Mouse (Mus musculus): Measurements from ENCODE around the gene Csrp1.

Gene Csrp1

DNA sequence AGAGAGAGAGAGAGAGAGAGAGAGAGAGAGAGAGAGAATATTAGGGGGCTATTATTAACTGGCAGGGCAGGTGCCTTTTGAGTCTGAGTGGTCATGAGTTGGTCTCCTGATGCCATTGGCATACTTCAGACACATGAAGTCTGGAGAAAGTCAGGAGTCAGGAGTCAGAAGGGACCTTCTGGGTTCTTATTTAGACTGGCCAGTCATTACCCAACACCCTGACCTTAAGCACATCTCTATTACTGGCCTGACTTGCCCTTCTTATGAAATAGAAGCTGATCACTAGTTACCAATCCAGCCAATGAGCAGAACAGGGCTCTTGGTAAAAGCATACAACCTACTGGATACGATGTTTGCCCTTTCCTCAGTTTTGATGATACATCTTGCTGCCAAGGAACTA lies 57.2 kb downstream of the Csrp1 start:
- DNase-seq: no peak

DNA sequence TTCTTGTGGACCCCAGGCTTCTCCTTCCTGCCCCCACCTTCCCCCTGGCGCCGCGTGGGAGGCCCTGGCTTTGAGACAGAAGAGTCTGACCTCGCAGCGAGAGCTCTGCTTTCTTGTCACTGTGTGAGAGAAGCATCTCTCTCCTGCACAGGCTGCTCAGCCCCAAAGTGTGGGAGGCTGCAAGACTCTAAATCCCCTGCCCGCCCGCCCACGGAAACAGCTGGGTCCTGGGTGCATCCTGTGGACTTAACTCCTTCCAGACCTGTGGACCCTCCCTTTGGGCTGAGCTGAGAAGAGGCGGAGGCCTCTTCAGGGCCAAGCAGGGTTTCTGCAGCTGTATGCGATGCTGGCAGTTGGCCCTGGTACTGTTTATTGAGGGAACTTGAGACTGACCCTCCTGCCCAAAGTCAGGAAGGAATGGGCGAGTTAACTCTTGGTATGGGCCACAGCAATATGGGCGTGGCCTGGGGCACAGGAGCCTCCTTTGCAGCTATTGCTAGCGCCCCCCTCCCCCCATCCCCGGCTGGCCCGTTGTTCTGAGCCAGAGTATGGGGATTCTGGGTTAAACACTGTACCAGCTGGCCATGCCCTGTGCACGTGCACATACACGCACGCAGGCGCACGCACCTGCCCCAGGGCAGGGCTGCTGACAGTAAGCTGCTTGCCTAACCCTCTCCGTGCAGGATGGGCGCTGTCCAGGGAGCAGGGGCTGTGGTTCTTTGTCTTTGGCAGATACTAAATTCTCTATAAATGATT lies 59.1 kb downstream of the Csrp1 start, which contains the start of gene Tnni1:
Gene Tnni1 (plus strand): TSS at position 655 of the 756 bp plus-strand sequence.
- peak; percentile 59 for DNase-seq

DNA sequence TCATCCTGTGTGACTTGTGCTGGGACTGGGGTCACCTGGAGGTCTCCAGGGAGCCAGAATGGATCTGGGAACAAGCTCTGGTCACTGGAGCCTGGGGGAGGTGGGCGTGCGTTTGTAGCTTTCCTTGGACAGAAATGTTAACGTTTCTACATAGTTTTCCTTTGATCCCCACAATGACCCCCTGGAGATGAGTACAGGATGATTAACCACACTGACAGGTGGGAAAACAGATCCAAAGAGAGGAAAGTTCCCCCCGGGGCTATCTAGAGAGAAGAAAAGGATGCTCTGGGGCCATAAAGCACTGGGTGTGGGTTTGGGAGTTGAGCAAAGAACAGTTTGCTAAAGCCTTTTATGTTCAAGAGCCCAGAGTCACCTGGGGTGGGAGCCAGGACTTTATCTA lies 60.8 kb downstream of the Csrp1 start:
- no peak for DNase-seq

DNA sequence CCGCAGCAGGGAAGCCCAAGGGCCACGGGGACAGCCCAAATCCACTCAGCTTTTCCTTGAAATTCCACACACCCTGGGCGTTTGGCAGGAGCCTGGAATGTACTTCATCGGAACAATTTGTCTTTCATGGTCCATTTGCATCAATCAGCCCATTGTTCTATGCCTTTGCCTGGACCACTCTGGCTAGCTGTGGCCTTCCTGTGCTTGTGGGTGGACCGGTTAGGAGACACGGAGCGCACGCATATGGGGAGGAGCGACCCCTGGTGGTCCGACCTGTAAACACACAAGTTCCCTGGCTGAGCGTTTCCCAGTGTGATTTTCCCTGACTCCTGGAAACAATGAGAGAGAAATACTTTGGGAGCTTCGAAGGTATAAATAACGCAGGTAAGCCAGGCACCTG lies 61.4 kb downstream of the Csrp1 start:
- peak; percentile 68 for DNase-seq

DNA sequence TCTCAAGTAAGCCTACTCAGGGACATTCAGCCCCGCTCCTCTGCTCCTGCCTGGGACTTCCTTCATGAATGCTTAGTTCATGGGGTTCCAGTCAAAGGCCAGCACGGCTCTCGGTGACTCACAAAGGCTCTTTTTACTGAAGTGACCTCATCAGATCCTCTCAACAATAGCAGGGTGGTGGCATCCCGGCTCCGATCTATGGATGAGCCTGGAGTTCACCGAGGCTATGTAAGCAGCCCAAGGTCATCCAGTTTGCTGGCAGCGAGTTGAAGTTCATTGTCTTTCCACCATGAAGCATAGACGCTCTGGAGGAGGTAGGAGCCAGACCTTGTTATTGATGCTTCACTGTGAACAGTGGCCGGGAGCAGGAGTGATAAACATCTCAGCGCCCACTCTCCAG lies 63.0 kb downstream of the Csrp1 start:
- no peak for DNase-seq

DNA sequence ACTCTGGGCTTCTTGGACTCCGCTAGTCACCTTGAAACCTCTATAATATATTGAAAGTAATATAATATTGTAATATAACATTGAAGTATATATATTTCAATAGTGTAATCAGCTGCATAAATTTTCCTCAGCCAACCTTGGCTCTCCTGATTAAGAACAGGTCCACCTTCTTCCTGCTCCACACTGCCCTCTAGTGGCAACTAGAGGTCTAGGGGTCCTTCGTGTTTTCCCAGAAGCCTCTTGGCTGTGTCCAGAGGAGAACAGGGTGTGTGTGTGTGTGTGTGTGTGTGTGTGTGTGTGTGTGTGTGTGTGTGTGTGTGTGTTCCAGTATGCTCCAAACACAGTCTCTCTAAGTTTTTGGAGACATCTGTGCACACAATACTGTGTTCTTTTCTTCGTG lies 67.9 kb downstream of the Csrp1 start:
- peak; percentile 86 for DNase-seq

DNA sequence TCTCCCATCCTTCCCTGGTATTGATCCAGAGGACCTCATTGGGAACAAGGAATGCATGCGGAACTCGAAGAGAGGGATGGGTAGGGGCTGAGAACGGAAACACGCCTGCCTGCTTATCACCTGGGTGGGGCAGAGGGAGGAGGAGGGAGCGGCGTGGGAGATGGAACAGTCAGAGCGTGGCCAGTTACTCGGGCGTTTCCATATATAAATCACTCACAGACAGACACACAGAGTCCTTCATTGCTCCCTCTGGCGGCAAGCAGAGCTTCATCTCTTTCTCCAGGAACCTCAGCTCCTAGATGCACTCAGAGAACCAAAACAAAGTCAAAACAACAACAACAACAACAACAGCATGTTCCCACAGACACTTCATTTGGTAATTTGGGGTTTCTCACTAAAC lies 68.8 kb downstream of the Csrp1 start:
- DNase-seq: peak; percentile 65

DNA sequence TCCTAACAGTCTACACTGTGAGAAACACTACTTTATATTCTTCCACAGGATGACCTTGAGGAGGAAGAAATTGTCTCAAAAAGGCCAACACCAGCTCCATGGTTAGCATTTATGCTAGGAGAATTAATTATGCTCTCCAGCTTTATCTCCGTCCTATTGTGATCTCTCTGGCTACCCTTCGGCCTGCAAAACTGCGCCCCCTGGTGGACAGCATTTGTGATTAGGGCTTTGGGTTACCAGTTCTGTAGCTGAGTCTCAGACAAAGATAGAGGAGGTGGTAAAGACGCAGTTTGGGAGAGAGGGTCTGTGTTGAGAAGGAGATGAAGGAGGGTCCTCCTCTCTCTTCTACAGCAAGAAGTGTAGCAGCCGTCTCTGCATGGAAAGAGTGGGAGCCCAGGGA lies 70.0 kb downstream of the Csrp1 start:
- peak; percentile 82 for DNase-seq

DNA sequence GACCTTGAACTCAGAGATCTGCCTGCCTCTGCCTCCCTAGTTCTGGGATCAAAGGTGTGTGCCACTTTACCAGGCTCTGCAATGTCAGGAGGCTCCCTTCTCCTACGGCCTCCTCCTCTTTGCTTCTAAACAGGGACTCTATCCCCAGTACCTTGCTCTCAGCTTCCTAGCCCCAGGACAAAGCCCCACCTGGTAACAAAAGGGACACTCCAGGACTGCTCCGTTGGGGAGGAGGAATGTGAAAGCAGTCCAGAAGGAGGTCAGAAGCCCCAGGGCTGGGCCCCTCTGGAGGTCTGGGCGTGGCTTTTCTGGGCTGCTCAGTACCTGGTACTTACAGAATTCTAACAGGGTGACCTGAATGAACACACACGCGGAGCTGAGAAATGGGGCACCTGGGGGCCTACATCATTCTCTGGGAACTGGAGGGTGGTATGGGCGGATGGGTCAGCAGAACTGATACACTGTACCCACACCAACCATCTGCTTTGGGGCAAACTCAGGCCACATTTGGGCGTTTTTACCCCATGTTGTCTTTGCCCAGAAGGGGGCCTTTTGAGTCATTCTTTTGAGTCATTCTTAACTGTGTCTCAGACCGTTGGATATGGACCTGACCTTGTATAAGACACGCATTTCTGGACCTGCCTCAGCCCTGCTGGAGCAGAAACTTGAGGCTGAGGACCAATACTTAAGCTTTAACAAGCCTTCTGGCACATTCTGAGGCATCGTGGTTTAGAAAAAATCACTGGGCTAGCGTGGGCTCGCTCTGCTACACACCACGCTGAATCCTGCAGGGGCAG lies 72.5 kb downstream of the Csrp1 start:
- DNase-seq: no peak

DNA sequence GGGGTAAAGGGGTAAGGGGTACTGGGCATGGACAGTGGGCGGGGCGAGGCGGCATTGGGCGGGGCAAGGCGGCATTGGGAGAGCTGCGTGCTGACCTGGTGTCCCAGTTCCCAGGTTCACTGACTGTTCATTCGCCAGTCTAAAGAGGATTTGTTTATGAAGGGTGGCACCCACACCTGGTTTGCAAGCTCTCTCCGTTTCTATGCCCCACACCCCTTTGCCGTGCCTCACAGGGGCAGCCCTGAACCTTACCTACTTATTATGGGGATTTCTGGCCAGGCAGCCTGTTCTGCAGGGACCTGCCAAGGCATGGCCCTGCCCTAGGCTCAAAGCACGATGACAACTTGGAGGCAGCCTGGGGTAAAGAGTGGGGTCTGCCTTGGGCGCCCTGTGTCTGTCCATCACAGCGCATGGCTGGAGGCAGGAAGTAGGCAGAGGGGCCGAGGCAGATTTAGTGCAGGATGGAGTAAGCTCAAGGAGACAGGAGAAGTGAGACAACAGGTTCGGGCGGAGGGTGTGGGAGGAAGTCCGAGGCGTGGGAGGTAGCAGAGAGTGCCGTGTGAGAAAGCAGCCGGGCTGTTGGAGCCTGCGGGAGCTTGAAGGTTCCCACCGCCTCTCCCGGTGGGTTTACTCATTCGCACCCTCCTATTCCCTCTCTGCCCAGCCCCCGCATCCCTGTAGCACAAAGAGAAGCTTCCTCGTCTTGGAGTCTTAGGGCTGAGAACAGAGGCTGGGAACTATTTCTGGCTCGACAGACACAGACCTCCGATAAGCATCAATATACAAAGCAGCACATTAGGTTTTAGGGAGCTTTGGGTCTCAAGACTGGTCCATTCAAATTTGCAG lies 73.7 kb downstream of the Csrp1 start:
- peak; percentile 39 for DNase-seq

DNA sequence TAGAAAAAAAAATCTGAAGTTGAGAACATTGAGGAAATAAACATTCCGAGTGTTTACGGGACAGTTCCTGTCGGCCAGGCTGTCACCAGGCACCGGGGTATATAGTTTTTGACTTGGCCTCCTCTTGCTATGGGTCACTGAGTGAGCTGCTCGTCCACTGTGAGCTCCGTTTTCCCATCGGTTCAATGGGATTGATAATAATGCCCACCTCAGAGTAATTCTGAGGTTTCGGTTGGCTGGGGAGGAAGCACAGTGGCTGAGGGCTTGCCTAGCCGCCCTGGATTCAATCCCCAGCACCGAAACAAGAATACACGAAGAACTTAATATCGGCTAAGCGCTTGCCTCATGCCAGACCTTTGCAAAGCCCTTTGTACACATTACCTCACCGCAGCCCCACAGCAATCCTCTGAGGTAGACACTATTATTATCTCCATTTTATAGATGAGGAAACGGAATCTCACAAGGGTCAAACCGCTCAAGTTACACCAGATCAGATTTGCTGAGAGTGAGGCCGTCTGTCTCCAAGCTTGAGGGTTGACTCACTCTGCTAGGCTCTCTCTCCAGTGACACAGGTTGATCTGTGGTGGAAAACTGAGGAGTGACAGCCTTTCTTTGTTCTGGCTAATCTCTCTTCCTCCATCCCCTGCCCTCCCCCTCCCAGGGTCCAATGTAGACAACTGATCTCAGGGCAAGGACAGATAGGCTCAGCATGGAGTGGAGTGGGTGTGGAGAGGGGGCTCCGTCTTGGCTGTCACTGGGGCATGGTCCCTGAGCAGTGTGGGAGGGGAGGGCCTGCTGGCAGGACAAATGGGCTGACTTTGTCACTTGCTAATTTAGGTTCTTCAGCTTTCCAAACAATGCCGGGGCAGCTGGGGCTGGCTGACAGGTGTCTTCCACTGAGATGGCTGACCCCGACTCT lies 74.6 kb downstream of the Csrp1 start:
- DNase-seq: no peak

DNA sequence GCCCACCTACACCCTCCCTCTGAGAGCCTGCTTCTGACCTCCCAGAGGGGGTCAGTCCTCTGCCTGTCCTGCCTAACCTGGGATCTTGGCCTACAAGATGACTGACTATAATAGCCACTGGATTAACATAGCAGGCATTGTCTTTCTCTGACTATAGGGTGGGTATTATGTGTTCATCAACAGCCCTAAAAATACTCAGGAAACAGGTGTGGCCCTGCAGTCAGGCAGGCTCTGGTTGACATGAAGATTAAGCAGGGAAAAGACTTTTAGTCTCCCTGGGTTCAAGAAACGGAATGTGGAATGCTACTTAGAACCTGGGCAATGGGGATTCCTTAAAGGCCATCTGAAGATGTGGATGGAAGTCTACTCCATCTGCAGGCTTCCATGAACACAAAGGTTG lies 78.6 kb downstream of the Csrp1 start:
- DNase-seq: no peak

DNA sequence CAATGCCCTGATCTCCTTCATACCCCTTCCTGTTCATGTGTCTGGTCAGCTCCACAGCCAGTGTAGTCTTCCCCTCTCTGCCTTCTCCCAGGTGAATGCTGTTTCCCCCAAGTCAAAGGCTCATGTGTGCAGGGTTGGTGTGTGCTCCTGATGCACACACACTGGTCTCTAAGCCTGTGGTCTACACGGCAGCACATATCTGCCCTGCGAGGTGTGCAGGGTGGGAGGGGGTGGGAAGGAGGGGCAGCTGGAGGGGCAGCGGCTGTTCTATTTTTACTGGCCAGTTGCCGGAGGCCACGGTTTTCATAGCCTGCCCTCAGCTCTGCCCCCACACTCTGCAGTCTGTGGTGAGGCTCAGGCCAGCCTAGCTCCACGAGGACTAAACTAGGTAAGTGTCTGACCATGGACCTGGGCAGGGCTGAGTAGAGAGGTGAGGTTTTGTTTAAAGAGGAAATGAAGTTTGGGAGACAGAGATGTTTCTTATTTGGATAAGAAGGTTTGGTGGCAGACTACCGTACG lies 79.3 kb downstream of the Csrp1 start:
- DNase-seq: no peak

DNA sequence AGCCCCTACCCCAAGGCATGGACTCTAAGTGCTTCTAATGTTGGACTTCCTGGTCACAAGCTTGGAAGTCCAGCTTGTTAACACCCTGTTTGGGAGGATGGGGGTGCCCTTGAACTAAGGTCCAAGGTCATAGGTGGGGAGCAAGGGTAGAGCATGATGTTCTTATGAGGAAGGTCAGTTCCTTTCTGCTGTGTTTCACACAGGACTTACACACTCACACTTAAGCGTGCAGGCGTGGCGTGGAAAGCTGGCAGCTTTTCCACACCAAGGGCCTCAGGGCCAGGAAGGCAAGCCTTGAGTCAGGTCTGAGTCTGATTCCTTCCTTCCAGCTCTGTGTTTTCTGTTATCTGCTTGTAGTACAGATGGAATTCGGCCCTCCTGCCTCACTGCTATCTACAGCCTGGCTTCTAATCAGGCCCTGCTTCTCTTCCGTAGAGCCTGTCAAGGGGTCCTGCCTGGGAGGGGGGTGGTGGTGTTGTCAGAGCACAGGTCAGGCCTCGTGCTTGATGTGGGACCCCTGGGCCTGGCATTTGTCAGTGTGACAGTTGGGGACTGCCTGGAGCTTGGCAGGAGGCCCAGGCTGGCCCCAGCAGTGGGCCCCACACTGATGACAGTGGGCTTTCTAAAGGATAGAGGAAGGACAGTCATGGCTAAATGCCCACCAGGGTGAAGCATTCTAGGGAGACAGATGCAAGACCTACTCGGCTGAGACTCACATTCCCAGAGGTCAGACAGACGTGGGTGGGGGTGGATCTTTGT lies 80.5 kb downstream of the Csrp1 start:
- no peak for DNase-seq

Measured in thymus, postnatal 14 days (tissue).